Mouse (Mus musculus) liver, embryonic 14.5 days (tissue): ENCODE results near the gene Rinl. TPM values are rescaled to one million over a fixed set of nuclear protein-coding genes. Genes with fewer than 3 reads are reported as not detected.
A peak's percentile ranks its signal among the peaks of the same experiment; 100 is the strongest.

ENCODE experiments used
- ATAC-seq: fragments of 200-750 bp; cut with Nextera tagmentation; 2 replicates; pipeline ENCODE4 v1.8.0; 2017; ENCODE audit warnings: moderate number of reproducible peaks, mild to moderate bottlenecking, moderate library complexity; ENCODE audit not compliant: insufficient read depth
- DNase-seq, 3 experiments: peaks; one replicate each; pipeline ENCODE4 v3.0.0-alpha.2; 2012 to 2013; ENCODE audit warnings: low read depth in 3 of 3, low spot score in 3 of 3
- H3K27ac ChIP-seq: fragments of 300-500 bp; sonication (generic); 2 replicates; pipeline ENCODE4 v1.5.1; 2014; ENCODE audit warnings: moderate library complexity, mild to moderate bottlenecking, control low read depth, inconsistent platforms
- H3K27me3 ChIP-seq: fragments of 300-500 bp; sonication (generic); 2 replicates; pipeline ENCODE4 v1.6.1; 2014; ENCODE audit warnings: mild to moderate bottlenecking, low read length, moderate library complexity; ENCODE audit not compliant: control insufficient read depth, insufficient read depth
- H3K36me3 ChIP-seq: fragments of 300-500 bp; sonication (generic); replicated peaks from 2 replicates; pipeline ENCODE4 v1.6.1; 2014; ENCODE audit warnings: low read depth; ENCODE audit not compliant: control insufficient read depth, insufficient read depth
- H3K4me1 ChIP-seq, 2 experiments: fragments of 200-500 bp in 1 of 2; fragments of 300-500 bp in 1 of 2; sonication (generic) in 1 of 2; replicated peaks; 2 replicates each; pipeline ENCODE4 v1.6.1; 2012 to 2014; ENCODE audit warnings: antibody characterized with exemption in 1 of 2, inconsistent platforms in 1 of 2, low read length in 1 of 2; ENCODE audit not compliant: control insufficient read depth in 2 of 2, insufficient read depth in 2 of 2
- H3K4me2 ChIP-seq: fragments of 300-500 bp; sonication (generic); 2 replicates; pipeline ENCODE4 v1.6.1; 2014; ENCODE audit warnings: low read depth, mild to moderate bottlenecking, control low read depth, moderate library complexity
- H3K4me3 ChIP-seq, 2 experiments: fragments of 200-500 bp in 1 of 2; fragments of 300-500 bp in 1 of 2; sonication (generic) in 1 of 2; 2 replicates each; pipeline ENCODE4 v1.5.1; 2012 to 2014; ENCODE audit warnings: low read depth in 2 of 2, low read length in 2 of 2, mild to moderate bottlenecking in 2 of 2, control low read depth in 1 of 2, inconsistent platforms in 1 of 2, moderate library complexity in 1 of 2; ENCODE audit not compliant: insufficient read depth in 1 of 2
- H3K9ac ChIP-seq: fragments of 300-500 bp; sonication (generic); replicated peaks from 2 replicates; pipeline ENCODE4 v1.6.1; 2014; ENCODE audit warnings: mild to moderate bottlenecking, control low read depth, moderate library complexity
- H3K9me3 ChIP-seq: fragments of 300-500 bp; sonication (generic); 2 replicates; pipeline ENCODE4 v1.6.1; 2016; ENCODE audit warnings: low read length, mixed read lengths; ENCODE audit not compliant: control insufficient read depth
- CTCF ChIP-seq: IDR thresholded peaks from 2 replicates; pipeline ENCODE4 v1.5.1; 2016; ENCODE audit warnings: antibody characterized with exemption, low read depth, control low read depth
- EP300 ChIP-seq: IDR thresholded peaks from 2 replicates; pipeline ENCODE4 v1.6.1; 2016; ENCODE audit warnings: antibody characterized with exemption, low read depth
- WGBS: fragments of 180-500 bp; shearing (Covaris S2); extraction: QIAGEN DNeasy Blood & Tissue Kit; methylation state at CpG from one replicate; pipeline ENCODE4 v1.1.7; 2014; ENCODE audit not compliant: insufficient replicate concordance; 5-methylcytosine and 5-hydroxymethylcytosine counted together
- polyA plus RNA-seq, 2 experiments: library from polyadenylated mRNA; depleted of rRNA in 1 of 2; stranded (reverse) in 1 of 2; unstranded in 1 of 2; fragments of >200 nt; fragmentation: Nextera tagmentation in 1 of 2; extraction: Ambion mirVana in 1 of 2; gene quantifications; 2 replicates each; pipeline versions ENCODE4 v1.2.1 to v1.2.3; 2012 to 2014

The Rinl gene
- polyA plus RNA-seq, 2 experiments: 4.7 to 4.8 TPM

- TF ChIP-seq EP300 (no peak), CTCF (peak; percentile 99)
- ATAC-seq: peak; percentile 94
- peaks cover 3% of the 10 kb centered on the region for H3K36me3 ChIP-seq
These were observed 46.9 kb upstream of the Rinl start, which contains the start of the genes Mrps12 and Sars2 for GRCm38 (mm10) chr7:28741709-28742438. Gene Mrps12, minus strand, starts transcription at chr7:28741820. Gene Sars2, plus strand, starts transcription at chr7:28741992.

GRCm38 (mm10) chr7:28749935-28750334 lies 38.8 kb upstream of the Rinl start:
- no peak for ATAC-seq
- no peak for DNase-seq
- WGBS: 80% methylated on average over 7 of the region's 7 CpGs
- no peaks in the 10 kb centered on the region; the same call in 1 of the 2 replicates for H3K36me3 ChIP-seq
- TF ChIP-seq CTCF (no peak), EP300 (no peak)
- H3K4me3 ChIP-seq: no peak overlapping the region
- H3K27ac ChIP-seq: no peak overlapping the region
- no peak overlapping the region for H3K9ac ChIP-seq
- no peaks in the 10 kb centered on the region for H3K27me3 ChIP-seq
- H3K4me1 ChIP-seq: no peaks in the 10 kb centered on the region
- no peaks in the 10 kb centered on the region for H3K9me3 ChIP-seq
- H3K4me2 ChIP-seq: no peak overlapping the region

More at GRCm38 (mm10) chr7:28741709-28742438, 46.9 kb upstream of the Rinl start, which contains the start of the genes Mrps12 and Sars2:
- peak within 1 kb of the TSS; percentile 63 for H3K27ac ChIP-seq
- peak within 1 kb of the TSS; percentile 93 for H3K4me2 ChIP-seq
- WGBS: under 1% methylated on average over 39 of the region's 39 CpGs
- peak within 1 kb of the TSS; percentile 94 for H3K9ac ChIP-seq
- peak within 1 kb of the TSS; percentile 77 to 88 for H3K4me3 ChIP-seq
- no peaks in the 10 kb centered on the region for H3K27me3 ChIP-seq
- H3K9me3 ChIP-seq: no peaks in the 10 kb centered on the region
- peak; percentile 97 to 99 (median 98) for DNase-seq
- peaks cover 6 to 13% of the 10 kb centered on the region in 2 experiments for H3K4me1 ChIP-seq

- H3K9ac ChIP-seq: no peak within 1 kb of the TSS
- no peak within 1 kb of the TSS for H3K4me2 ChIP-seq
- no peak within 1 kb of the TSS for H3K27ac ChIP-seq
- H3K9me3 ChIP-seq: no peaks in the 10 kb centered on the region
- no peak within 1 kb of the TSS for H3K4me3 ChIP-seq
- ATAC-seq: no peak
- no peaks in the 10 kb centered on the region for H3K36me3 ChIP-seq
- no peaks in the 10 kb centered on the region for H3K4me1 ChIP-seq
- DNase-seq: no peak
- H3K27me3 ChIP-seq: peaks cover 4% of the 10 kb centered on the region
- 6% methylated on average over 17 of the region's 17 CpGs for WGBS
- TF ChIP-seq EP300 (no peak), CTCF (no peak)
These were observed 32.7 kb upstream of the Rinl start, which contains the start of gene Ccer2 for GRCm38 (mm10) chr7:28756079-28756478. Gene Ccer2, plus strand, starts transcription at chr7:28756174.

- ATAC-seq (no peak), DNase-seq (no peak)
- Histone ChIP-seq H3K9ac (no peak overlapping the region), H3K4me3 (no peak overlapping the region), H3K4me2 (no peak overlapping the region), H3K27me3 (peaks cover 4% of the 10 kb centered on the region), H3K9me3 (no peaks in the 10 kb centered on the region), H3K4me1 (no peaks in the 10 kb centered on the region), H3K36me3 (no peaks in the 10 kb centered on the region), H3K27ac (no peak overlapping the region)
- 79% methylated on average over 13 of the region's 13 CpGs for WGBS
- TF ChIP-seq CTCF (no peak), EP300 (no peak)
These were observed 30.1 kb upstream of the Rinl start for GRCm38 (mm10) chr7:28758623-28759022.

- Histone ChIP-seq H3K4me1 (peaks cover 9 to 14% of the 10 kb centered on the region in 2 experiments), H3K4me2 (no peak overlapping the region), H3K9ac (no peak overlapping the region), H3K36me3 (no peaks in the 10 kb centered on the region), H3K4me3 (no peak overlapping the region), H3K9me3 (no peaks in the 10 kb centered on the region), H3K27ac (no peak overlapping the region), H3K27me3 (no peaks in the 10 kb centered on the region)
- DNase-seq: no peak
- 80% methylated on average over 9 of the region's 9 CpGs for WGBS
- no peak for ATAC-seq
- TF ChIP-seq EP300 (no peak), CTCF (no peak)
These were observed 26.9 kb upstream of the Rinl start for GRCm38 (mm10) chr7:28761907-28762306.
